Mouse (Mus musculus) left cerebral cortex, adult 6 months (tissue): Measurements from ENCODE around the gene Dhx33. TPM values are rescaled to one million over a fixed set of nuclear protein-coding genes. Genes with fewer than 3 reads are reported as not detected.

Experiments used
- long read RNA-seq, 2 experiments: library from polyadenylated mRNA; unstranded; transcript quantifications; one replicate each; pipeline ENCODE4 v2.0.0; 2019 to 2020
- polyA plus RNA-seq: library from polyadenylated mRNA; unstranded; fragments of <200 nt; fragmentation: Nextera tagmentation; gene quantifications from 2 replicates; pipeline ENCODE4 v1.2.3, GENCODE M21; 2021

The Dhx33 gene
- polyA plus RNA-seq, result 5.9 and 7.5 TPM in 2 replicates
- long read RNA-seq, experiment 1, full-length matches to known transcripts, result 25 of 47 reads
- long read RNA-seq, experiment 1, partial matches to known transcripts, result 6 of 47 reads
- long read RNA-seq, experiment 1, other reads (novel, unspliced or antisense), result 16 of 47 reads
- long read RNA-seq, experiment 2, full-length matches to known transcripts, result 3 of 10 reads
- long read RNA-seq, experiment 2, partial matches to known transcripts, result 1 of 10 reads
- long read RNA-seq, experiment 2, other reads (novel, unspliced or antisense), result 6 of 10 reads

DNA sequence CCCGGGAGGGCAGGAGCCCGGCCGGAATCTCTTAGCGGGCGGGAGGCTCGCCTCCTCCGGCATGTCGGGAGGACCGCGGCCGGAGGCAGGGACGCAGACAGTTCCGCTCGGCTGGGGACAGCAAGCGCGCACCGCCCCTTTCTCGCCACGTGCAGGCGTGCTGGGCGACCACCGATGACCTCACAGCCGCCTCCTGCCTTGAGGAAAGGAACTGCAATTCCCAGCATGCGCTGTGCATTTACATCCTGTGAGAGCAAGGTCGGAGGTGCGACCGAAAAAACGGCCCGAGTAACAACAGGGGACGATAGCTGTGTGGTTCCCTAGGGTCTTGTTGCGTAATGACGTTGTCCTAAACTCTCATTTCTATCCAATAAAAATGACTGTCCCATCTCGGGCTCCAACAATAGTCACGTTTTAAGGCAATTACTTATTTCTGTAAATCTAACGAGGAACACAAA, at the start of gene Dhx33:
Gene Dhx33 (minus strand): TSS at position 122 of the 458 bp plus-strand sequence.

DNA sequence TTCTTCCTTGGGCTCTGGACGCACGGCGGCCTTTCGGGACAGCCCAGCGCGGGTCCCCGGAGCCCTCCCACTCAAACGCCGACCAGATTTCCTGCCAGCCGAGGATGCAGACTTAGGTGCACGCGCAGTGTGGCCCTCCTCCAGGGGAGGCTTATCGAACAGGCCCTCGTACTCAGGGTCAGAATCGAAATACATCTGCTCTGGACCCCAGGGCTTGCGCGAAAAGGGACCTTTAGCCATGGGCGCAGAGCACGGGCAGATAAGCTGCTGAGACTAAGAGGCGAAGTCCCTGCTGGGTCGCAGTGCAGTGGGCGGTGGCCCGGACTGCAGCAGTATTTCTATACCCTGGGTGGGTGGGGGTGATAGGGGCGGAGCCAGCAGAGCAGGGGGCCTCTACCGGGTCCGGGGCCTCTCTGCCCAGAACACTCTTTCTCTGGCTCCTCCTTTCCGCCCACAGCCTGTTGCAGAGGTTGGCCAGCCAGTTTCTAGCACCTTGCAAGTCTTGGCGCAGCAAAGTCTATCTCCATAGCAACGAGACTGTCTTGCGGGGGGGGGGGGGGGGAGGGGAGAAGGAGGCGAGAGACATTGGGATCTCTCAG, 29.0 kb upstream of the Dhx33 start, which contains the start of gene 6330403K07Rik:
Gene 6330403K07Rik (minus strand): TSS at position 351 of the 599 bp plus-strand sequence.

DNA sequence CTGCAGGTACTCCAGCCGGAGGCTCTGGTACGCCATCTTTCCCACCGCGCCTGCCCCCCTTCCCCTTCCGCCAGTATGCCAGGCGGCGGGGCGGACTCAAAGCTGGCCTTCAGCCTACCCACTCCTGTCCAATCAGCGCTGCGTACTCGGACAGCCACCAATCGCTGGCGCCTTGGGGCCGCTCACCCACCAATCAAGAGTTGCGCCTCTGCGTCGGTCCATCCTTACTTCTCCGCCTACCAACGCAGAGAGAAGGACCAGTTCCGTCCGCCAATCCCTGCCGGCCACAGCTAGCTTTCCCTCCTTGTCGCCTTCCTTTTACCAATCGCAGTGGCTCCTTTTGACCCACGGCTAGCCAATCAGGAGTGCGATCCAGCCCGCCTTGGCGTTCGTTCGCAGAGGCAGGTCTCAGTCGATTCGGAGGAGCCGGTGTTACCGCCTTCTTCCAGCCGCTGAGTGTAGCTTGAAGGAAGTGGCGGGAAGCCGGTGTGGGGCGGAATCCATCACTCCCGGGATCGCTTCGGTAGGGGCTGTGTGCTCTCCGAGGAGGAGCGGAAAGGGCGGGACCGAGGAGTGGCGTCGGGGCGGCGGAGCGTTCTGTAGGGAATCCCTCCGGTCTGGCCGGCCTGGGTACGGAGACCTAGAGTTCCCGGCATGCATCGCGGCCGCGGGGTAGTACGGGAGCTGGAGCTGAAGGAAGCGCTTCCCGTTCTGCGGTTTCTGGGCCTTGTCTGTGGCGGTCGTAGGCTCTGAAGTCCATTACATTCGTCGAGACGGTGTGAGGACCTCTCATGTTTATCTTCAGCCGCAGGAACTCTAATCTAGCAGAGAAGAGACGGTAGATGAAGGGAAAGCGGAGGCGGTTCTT, 15.2 kb upstream of the Dhx33 start, which contains the start of the genes Mis12 and Derl2:
Gene Mis12 (plus strand): TSS at position 411 of the 868 bp plus-strand sequence.
Gene Derl2 (minus strand): TSS at position 641 of the 868 bp plus-strand sequence.

DNA sequence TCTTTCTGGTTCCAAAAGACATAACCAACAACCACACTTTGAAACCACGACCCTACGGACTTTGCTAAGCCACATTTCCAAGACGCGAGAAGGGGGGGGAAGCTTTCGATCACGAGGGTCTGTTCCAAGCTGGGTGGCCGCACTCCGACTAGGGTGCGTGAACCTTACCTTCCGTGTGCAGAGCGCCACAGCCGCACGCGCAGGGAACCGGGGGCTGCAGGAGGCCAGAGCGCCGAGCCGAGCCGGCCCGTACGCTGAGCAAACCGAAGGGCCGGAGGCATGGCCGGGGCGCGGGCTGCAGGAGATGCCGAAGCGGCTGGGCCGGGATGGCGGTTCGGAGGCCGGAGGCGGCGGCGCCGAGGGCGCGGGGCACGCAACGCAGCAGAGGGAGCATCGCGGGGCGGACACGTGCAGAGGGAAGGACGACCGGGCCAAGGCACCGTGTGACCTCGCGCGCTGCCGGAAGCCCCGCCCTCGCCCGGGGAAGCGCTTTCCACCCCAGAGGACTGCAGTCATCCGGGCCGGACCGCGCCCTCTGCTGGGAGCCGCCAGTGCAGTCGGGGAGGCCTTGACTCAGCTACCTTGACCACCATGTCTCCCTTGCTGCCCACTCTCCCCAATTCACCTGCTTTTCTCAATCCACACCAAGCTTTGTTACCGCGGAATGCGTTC, 21.5 kb downstream of the Dhx33 start, which contains the start of gene C1qbp:
Gene C1qbp (minus strand): TSS at position 470 of the 672 bp plus-strand sequence.

DNA sequence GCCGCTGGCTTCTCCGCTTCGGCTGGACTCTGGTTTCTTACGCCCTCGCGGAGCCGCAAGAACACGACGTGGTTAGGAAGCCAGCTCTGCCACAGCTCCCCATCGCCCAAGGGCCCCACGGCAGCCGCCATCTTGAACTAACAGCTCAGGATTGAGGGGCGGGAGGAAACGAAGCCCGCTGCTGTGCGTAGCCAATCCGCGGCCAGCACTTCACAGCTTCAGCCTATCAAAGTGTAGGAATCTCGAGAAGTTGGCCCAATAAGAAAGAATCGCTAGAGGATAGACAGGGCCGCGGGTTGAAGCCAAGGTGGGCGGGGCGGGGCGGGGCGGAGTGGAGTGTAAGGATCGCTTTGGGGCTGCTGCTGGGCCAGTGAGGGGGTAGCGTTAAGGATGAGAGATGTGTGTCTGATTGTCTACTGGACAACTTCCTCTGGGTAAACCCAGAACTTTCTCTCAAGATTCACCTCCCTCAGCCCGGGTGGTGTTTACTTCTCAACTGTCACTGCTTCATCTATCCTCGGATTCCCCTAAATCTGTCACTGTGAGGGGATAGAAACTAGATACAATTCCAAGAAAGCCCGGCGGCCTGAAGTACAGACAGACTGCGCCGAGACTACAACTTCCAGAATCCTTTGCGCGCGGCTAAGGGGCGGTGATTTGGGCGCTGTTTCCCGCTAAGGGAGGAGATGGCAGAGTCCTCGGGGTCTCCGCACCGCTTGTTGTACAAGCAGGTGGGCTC, 34.2 kb downstream of the Dhx33 start, which contains the start of the genes Nup88 and Rpain:
Gene Nup88 (minus strand): TSS at position 153 of the 739 bp plus-strand sequence.
Gene Rpain (plus strand): TSS at position 393 of the 739 bp plus-strand sequence.

Other genes with a start within 250 kb of the Dhx33 start
- 10.3 and 10.8 TPM in 2 replicates for gene Zfp3, start 240.2 kb downstream of the Dhx33 start, polyA plus RNA-seq
- 0.20 TPM in 1 of 2 replicates, not detected in the other for gene Scimp, start 191.9 kb downstream of the Dhx33 start, polyA plus RNA-seq
- 88.3 and 101 TPM in 2 replicates for gene Rabep1, start 159.7 kb downstream of the Dhx33 start, polyA plus RNA-seq
- gene Nup88, start 34.5 kb downstream of the Dhx33 start, polyA plus RNA-seq, result 25.6 and 31.6 TPM in 2 replicates
- gene Rpain, start 34.2 kb downstream of the Dhx33 start, polyA plus RNA-seq, result 42.2 and 53.7 TPM in 2 replicates
- 187 and 197 TPM in 2 replicates for gene C1qbp, start 21.4 kb downstream of the Dhx33 start, polyA plus RNA-seq
- 10.2 and 10.6 TPM in 2 replicates for gene Mis12, start 15.2 kb upstream of the Dhx33 start, polyA plus RNA-seq
- gene Derl2, start 15.4 kb upstream of the Dhx33 start, polyA plus RNA-seq, result 22.2 and 23.8 TPM in 2 replicates
- gene 6330403K07Rik, start 29.1 kb upstream of the Dhx33 start, polyA plus RNA-seq, result 280 and 322 TPM in 2 replicates
- gene Nlrp1a, start 140.3 kb upstream of the Dhx33 start, polyA plus RNA-seq, result 0.04 TPM in 1 of 2 replicates, not detected in the other
- 0.04 TPM in 1 of 2 replicates, not detected in the other for gene Nlrp1b, start 226.3 kb upstream of the Dhx33 start, polyA plus RNA-seq